Mouse (Mus musculus) lung, adult 2 months (tissue): ENCODE measurements around the gene Vps50.

Experiments used
- CTCF ChIP-seq: fragments of 200-500 bp; IDR thresholded peaks from 2 replicates; pipeline ENCODE4 v1.5.1; 2011; ENCODE audit warnings: mild to moderate bottlenecking, low read length, control low read depth; ENCODE audit not compliant: insufficient read depth
- POLR2A ChIP-seq: fragments of 200-500 bp; IDR thresholded peaks from 2 replicates; pipeline ENCODE4 v1.6.1; 2011; ENCODE audit warnings: low read depth, mild to moderate bottlenecking, control low read depth, low read length, borderline replicate concordance; ENCODE audit errors: extremely low read depth

- TF ChIP-seq CTCF: no peak
- TF ChIP-seq POLR2A: no peak
Observed at GRCm38 (mm10) chr6:3560009-3560408, 61.8 kb downstream of the Vps50 start.
